Mouse (Mus musculus): ENCODE data around the gene Psmb3. TPM values are rescaled to one million over a fixed set of nuclear protein-coding genes. Genes with fewer than 3 reads are reported as not detected.
"Not testable (repeated sequence)": the region's sequence is repeated elsewhere in the genome, so short reads cannot be mapped to it uniquely, and the experiment has no call there.

Gene Psmb3
- polyA plus RNA-seq, 1 experiment: not detected

DNA sequence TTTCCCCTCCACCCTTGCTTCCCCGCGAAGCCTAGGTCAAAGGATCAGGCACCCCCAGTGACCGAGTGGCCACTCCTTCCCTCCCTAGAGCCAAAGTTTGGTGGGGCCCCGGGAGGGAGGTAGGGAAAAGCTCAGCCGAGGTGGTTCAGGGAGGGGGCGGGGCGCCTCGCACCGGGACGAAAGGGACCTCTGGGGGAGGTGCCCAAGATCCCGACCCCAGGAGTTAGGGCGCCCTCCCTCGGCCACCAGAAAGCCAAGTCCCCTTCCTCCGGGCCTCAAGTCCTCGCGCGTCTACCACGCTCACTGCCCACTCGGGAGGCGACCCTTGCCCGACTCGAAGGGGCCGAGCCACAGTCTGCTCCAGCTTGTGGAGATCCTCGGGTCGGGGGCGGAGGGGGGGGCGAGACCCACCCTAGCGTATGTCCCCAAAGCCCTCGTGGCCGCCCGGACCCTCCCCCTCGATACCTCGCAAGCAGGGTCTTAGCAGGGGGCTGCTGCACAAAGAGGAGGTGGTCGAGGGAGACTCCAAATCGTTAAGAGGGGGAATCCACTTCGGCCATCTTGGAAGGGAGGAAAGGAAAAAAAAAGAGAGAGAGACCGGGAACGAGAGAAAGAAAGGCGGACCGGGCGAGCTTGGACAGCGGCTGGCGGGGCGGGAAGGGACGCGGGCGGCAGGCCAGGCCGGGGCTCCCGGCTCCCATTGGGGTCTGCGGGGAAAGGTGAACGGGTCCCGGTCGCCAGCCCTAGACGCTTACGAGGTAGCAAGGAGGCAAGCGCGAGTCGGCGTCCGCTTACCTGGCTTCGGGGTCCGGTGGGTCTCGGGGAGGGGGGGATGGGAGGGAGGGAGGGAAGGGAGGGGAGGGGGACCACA, 4.2 kb upstream of the Psmb3 start:
- Histone ChIP-seq H3K4me1 (ENCODE audit: control insufficient read depth, insufficient read depth, low read length) (peaks cover 45% of the 10 kb centered on the region), H3K4me3 (ENCODE audit: insufficient read depth, low read depth, low read length) (peak overlapping the region; percentile 63), H3K27ac (ENCODE audit: insufficient read depth, low read depth, low read length) (peak overlapping the region; percentile 1; the same call in 1 of the 2 replicates)
- under 1% methylated on average over 57 of the region's 63 CpGs for WGBS
- TF ChIP-seq CTCF (IDR thresholded peaks at IDR 0.05; ENCODE audit: insufficient read depth, low read depth, low read length) (peak; percentile 29; the same call in 1 of the 2 replicates), POLR2A (IDR thresholded peaks at IDR 0.05; ENCODE audit: insufficient read depth, low read depth, low read length) (no peak)

DNA sequence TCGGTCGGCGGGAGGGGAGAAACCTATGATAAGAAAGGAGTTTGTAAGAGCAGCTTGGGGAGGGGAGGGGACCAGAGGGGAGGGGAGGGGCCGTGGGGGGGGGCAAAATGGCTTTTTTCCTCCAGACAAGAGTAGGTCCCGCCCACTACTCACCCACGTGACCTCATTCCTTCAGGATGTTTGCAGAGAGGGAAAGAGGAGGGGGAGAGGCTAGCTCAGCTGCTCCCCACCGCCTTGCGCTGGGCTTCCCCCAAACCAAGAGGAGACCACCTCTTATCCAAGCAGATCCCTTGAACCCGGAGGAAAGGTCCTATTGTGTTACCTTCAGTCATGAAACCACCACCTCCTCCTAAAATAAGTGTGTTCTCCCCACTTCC, 3.6 kb upstream of the Psmb3 start:
- peaks cover 50% of the 10 kb centered on the region for H3K4me1 ChIP-seq (ENCODE audit: control insufficient read depth, insufficient read depth, low read length)
- WGBS: 0% methylated on average over 9 of the region's 9 CpGs
- TF ChIP-seq CTCF (IDR thresholded peaks at IDR 0.05; ENCODE audit: insufficient read depth, low read depth, low read length) (no peak), POLR2A (IDR thresholded peaks at IDR 0.05; ENCODE audit: insufficient read depth, low read depth, low read length) (peak; percentile 59; the same call in 1 of the 2 replicates)

DNA sequence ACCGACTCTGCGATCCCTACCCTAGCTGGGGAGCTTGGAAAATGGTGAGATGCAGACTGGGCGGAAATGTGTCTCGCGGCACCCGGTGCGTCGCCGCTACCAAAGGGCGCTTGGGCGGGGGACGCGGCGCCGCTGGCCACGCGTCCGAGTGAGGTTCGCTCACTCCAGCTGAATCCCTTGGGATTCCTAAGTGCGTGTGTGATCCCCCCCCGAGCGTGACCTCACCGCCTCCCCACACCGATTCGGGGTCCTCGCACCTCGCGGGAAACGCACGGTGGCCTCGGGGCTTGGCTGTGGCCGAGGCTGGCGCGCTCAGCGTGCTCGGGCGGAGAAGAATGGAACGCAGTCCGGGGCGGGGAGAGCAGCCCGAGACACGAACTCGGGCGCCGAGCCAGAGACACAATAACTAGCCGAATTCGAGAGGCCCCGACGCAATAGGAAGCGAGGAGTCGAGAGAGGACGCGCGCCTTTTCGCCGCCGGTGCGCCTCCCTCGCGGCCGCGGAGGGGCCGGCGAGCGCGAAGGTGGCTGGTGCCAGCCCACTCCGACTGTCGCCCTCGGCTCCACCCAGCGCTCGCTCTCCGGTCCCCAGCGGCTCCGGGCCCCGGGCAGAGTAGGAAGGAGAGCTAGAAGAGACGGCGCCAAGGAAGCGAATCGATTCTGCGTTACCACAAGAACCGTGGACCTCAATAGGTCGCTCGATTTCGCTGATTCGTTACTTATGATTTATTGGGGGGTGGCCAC, 3.0 kb upstream of the Psmb3 start, which contains the start of gene Pcgf2:
Pcgf2 (minus strand) TSS at position 495 of the 743 bp plus-strand sequence.
- Histone ChIP-seq H3K4me3 (ENCODE audit: insufficient read depth, low read depth, low read length) (peak within 1 kb of the TSS; percentile 63), H3K27ac (ENCODE audit: insufficient read depth, low read depth, low read length) (peak within 1 kb of the TSS; percentile 95), H3K4me1 (ENCODE audit: control insufficient read depth, insufficient read depth, low read length) (peaks cover 47% of the 10 kb centered on the region)
- TF ChIP-seq POLR2A (IDR thresholded peaks at IDR 0.05; ENCODE audit: insufficient read depth, low read depth, low read length) (0 out of 2 replicates have a peak, but pooled peaks have one; percentile 32), CTCF (IDR thresholded peaks at IDR 0.05; ENCODE audit: insufficient read depth, low read depth, low read length) (no peak)
- under 1% methylated on average over 85 of the region's 85 CpGs for WGBS

More for the DNA sequence above, 3.6 kb upstream of the Psmb3 start:
- H3K4me3 ChIP-seq (ENCODE audit: insufficient read depth, low read depth, low read length): peak overlapping the region; percentile 63
- H3K27ac ChIP-seq (ENCODE audit: insufficient read depth, low read depth, low read length): peak overlapping the region; percentile 95

DNA sequence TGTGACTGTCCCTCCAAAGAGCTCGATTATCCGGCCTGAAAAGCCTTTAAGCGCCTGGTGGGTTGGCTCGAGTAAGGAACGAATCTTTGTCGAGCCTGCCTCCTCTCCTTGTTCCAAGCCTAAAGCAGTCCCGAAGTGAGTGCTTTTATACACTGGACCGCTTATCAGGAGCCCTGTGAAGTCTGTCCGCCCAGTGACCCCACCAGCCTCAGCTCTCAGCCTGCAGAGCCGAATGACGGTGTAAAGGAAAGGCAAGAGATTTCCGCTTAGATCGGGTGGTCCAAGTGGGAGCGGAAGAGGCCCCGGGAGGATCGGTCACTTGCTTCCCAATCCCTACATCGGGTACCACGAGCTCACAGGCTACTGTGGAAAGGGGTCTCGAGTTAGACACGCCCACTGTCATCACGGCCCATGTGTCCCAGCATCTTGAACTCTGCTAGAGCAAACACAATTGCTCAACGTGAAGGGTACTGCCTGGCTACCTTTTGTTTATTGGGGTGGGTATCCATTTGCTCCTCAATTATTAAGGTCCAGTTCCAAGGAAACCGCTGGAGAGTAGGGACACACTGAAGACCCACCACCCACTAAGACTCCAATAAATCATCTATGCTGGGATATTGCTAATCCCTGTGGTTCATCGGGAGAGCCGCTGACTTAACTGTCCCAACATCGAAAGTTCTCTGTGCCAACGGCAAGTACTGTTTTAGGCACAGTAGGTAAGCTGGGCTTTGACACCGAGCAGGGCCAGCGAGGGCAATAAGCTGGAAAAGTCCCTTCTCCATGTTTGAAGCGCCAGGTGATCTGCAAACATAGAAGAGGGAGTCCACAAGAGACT, 2.2 kb upstream of the Psmb3 start:
- WGBS: 19% methylated on average over 30 of the region's 30 CpGs

DNA sequence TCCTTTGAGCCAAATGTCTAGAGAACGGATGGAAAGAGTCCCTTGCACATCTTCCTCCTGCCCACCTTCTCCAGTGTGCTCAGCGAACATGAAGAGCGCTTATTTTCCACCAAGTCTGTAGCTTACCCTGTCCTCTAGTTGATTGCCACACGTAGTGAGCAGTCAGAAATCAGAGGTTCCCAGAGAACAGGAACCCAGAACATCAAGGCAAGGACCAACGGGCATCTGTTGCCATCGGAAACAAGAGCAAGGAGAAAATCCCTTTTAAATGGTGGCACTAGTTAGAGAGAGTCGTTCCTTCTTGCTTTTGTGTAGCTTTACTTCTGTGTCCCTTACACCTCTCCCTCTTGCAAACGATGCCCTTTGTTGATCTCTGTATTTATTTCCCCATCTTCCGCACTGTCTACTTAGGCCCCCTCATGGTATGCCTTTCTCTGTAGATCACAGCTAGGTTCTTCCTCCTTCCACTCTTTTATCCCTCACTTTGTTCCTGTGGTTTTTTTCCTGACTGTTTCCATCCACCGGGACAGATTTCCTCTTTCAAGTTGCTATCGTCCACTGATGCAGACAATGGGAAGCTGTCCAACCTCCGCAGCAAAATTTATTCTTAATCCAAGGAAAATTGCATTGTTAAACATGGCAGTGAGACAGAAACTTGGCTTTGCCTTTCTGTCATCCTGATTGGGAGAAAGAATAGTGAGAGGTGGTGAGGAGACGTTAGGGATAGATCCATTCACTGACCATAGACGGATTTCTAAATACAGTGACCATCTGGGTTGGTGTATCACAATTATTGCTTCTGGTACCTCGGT, 1.4 kb upstream of the Psmb3 start:
- Histone ChIP-seq H3K27ac (ENCODE audit: insufficient read depth, low read depth, low read length) (no peak overlapping the region), H3K4me3 (ENCODE audit: insufficient read depth, low read depth, low read length) (no peak overlapping the region), H3K4me1 (ENCODE audit: control insufficient read depth, insufficient read depth, low read length) (peaks cover 34% of the 10 kb centered on the region)
- 42% methylated on average over 15 of the region's 15 CpGs for WGBS
- TF ChIP-seq CTCF (IDR thresholded peaks at IDR 0.05; ENCODE audit: insufficient read depth, low read depth, low read length): no peak
- no peak for TF ChIP-seq POLR2A (IDR thresholded peaks at IDR 0.05; ENCODE audit: insufficient read depth, low read depth, low read length)

More for the DNA sequence above, 2.2 kb upstream of the Psmb3 start:
- Histone ChIP-seq H3K27ac (ENCODE audit: insufficient read depth, low read depth, low read length) (peak overlapping the region; percentile 95), H3K4me3 (ENCODE audit: insufficient read depth, low read depth, low read length) (peak overlapping the region; percentile 63), H3K4me1 (ENCODE audit: control insufficient read depth, insufficient read depth, low read length) (peaks cover 40% of the 10 kb centered on the region)
- no peak for TF ChIP-seq CTCF (IDR thresholded peaks at IDR 0.05; ENCODE audit: insufficient read depth, low read depth, low read length)
- TF ChIP-seq POLR2A (IDR thresholded peaks at IDR 0.05; ENCODE audit: insufficient read depth, low read depth, low read length): no peak

DNA sequence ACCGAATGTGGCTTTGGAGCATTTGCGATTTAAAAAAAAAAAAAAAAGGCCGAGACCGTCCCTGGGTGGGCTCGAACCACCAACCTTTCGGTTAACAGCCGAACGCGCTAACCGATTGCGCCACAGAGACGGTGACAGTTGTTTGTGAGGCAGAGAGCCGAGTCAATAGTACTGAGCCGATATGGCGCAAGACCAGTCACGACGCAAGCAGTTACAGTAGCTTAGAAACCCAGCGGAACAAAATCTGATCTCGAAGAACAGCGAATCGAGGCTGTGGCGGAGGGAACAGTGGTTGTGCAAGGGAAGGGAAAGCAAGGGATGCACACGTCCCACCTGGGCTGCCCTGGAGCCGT, 830 bp upstream of the Psmb3 start:
- under 1% methylated on average over 24 of the region's 24 CpGs for WGBS
- Histone ChIP-seq H3K4me1 (ENCODE audit: control insufficient read depth, insufficient read depth, low read length) (peaks cover 33% of the 10 kb centered on the region), H3K27ac (ENCODE audit: insufficient read depth, low read depth, low read length) (peak overlapping the region; percentile 84), H3K4me3 (ENCODE audit: insufficient read depth, low read depth, low read length) (peak overlapping the region; percentile 79)
- TF ChIP-seq POLR2A (IDR thresholded peaks at IDR 0.05; ENCODE audit: insufficient read depth, low read depth, low read length) (no peak), CTCF (IDR thresholded peaks at IDR 0.05; ENCODE audit: insufficient read depth, low read depth, low read length) (no peak)

DNA sequence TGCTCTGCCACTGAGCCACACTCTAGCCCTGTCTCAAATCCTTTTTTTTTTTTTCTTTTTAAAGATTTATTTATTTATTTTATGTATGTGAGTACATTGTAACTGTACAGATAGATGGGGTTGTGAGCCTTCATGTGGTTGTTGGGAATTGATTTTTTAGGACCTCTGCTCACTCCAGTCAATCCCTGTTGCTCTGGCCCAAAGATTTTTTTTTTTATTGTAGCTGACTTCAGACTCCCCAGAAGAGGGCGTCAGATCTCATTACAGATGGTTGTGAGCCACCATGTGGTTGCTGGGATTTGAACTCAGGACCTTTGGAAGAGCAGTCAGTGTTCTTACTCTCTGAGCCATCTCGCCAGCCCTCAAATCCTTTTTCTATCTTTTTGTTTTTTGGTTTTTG, 6.9 kb downstream of the Psmb3 start:
- WGBS: 77% methylated on average over 2 of the region's 2 CpGs
- not testable (repeated sequence) for H3K27ac ChIP-seq (ENCODE audit: insufficient read depth, low read depth, low read length); H3K4me1 ChIP-seq (ENCODE audit: control insufficient read depth, insufficient read depth, low read length); H3K4me3 ChIP-seq (ENCODE audit: insufficient read depth, low read depth, low read length)

Measured in olfactory bulb, adult 2 months (tissue).